Mouse (Mus musculus) embryonic fibroblast, embryonic 13.5 days (primary cell): ENCODE results near the gene Pacrg.

ENCODE experiments used
- CTCF ChIP-seq: IDR thresholded peaks from 2 replicates; pipeline ENCODE4 v1.5.1; 2011; ENCODE audit warnings: mild to moderate bottlenecking, control low read depth, low read length, moderate library complexity, borderline replicate concordance; ENCODE audit not compliant: insufficient read depth
- POLR2A ChIP-seq: IDR thresholded peaks from 2 replicates; pipeline ENCODE4 v1.6.1; 2011; ENCODE audit warnings: low read depth, mild to moderate bottlenecking, control low read depth, low read length, moderate library complexity

DNA sequence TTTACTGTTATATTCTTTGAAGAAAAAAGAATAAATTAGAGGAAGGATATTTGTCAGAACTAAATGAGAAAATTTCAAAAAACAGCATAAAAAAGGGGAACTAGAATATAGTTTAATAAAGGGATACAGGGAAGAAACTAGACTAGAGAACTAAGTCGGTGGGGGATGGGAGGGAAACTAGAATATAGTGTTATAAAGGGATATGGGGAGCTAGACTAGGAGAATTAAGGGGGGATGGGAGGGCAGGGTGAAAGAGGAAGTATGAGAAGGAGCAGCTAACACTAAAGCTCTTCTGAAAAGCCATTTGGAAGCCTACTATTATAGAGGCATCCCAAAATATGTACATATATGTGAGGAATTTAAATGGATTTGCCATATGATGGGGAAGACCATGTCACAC lies 75.8 kb downstream of the Pacrg start:
- TF ChIP-seq CTCF (no peak), POLR2A (no peak)
